Mouse (Mus musculus) CH12.LX (cell line): Measurements from ENCODE around the gene Adra1b. TPM values are rescaled to one million over a fixed set of nuclear protein-coding genes. Genes with fewer than 3 reads are reported as not detected.

Experiments used
- DNase-seq: peaks from one replicate; pipeline ENCODE4 v3.0.0-alpha.2; 2013; ENCODE audit errors: extremely low read depth
- H3K27ac ChIP-seq: 2 replicates; pipeline ENCODE4 v1.5.1; 2012; ENCODE audit warnings: low read depth, mild to moderate bottlenecking, control low read depth, moderate library complexity; ENCODE audit not compliant: insufficient read depth
- H3K27me3 ChIP-seq: replicated peaks from 2 replicates; pipeline ENCODE3; 2012; ENCODE audit warnings: inconsistent platforms
- H3K36me3 ChIP-seq, 2 experiments: replicated peaks in 1 of 2; 2 replicates each; pipeline versions ENCODE3 to v1.6.1; 2012; ENCODE audit warnings: inconsistent platforms in 1 of 2, low read length in 1 of 2, mild to moderate bottlenecking in 1 of 2, mixed read lengths in 1 of 2, moderate library complexity in 1 of 2; ENCODE audit not compliant: control insufficient read depth in 1 of 2, insufficient read depth in 1 of 2
- H3K4me1 ChIP-seq, 2 experiments: 2 replicates each; pipeline ENCODE4 v1.6.1; 2012; ENCODE audit warnings: inconsistent platforms in 1 of 2, moderate library complexity in 1 of 2; ENCODE audit not compliant: insufficient read depth in 2 of 2, control insufficient read depth in 1 of 2
- H3K4me2 ChIP-seq: 2 replicates; pipeline ENCODE4 v1.6.1; 2012; ENCODE audit warnings: low read depth, mild to moderate bottlenecking, control low read depth; ENCODE audit not compliant: poor library complexity, insufficient read depth, severe bottlenecking
- H3K4me3 ChIP-seq, 3 experiments: fragments of 150-350 bp in 1 of 3; sonication (generic) in 1 of 3; replicated peaks in 1 of 3; 2 replicates each; pipeline versions ENCODE3 to v1.5.1; 2011 to 2012; ENCODE audit warnings: low read depth in 2 of 3, low read length in 2 of 3, mild to moderate bottlenecking in 2 of 3, moderate library complexity in 2 of 3, control low read depth in 1 of 3, improper control_type of control experiment in 1 of 3, inconsistent platforms in 1 of 3, mixed read lengths in 1 of 3; ENCODE audit not compliant: poor library complexity in 1 of 3
- H3K79me2 ChIP-seq: replicated peaks from 2 replicates; pipeline ENCODE4 v1.6.1; 2012; ENCODE audit warnings: mild to moderate bottlenecking, moderate library complexity; ENCODE audit not compliant: control insufficient read depth, poor library complexity, insufficient read depth, severe bottlenecking; ENCODE audit errors: extremely low read depth
- H3K9ac ChIP-seq: 2 replicates; pipeline ENCODE4 v1.6.1; 2012; ENCODE audit warnings: low read depth, mild to moderate bottlenecking, control low read depth, moderate library complexity; ENCODE audit not compliant: insufficient read depth
- H3K9me3 ChIP-seq: replicated peaks from 2 replicates; pipeline ENCODE3; 2012; ENCODE audit warnings: low read length, inconsistent platforms, mixed read lengths
- CHD2 ChIP-seq: IDR thresholded peaks from 2 replicates; pipeline ENCODE4 v1.6.1; 2011; ENCODE audit warnings: low read length, improper control_type of control experiment
- E2F4 ChIP-seq: IDR thresholded peaks from 2 replicates; pipeline ENCODE4 v1.6.1; 2011; ENCODE audit warnings: low read depth, low read length, improper control_type of control experiment; ENCODE audit not compliant: insufficient replicate concordance
- IRF4 ChIP-seq: IDR thresholded peaks from 2 replicates; pipeline ENCODE4 v1.6.1; 2014; ENCODE audit warnings: low read depth, mild to moderate bottlenecking, inconsistent platforms, low read length, improper control_type of control experiment
- JUN ChIP-seq: IDR thresholded peaks from 2 replicates; pipeline ENCODE4 v1.6.1; 2011; ENCODE audit warnings: low read depth, mild to moderate bottlenecking, low read length, improper control_type of control experiment, moderate library complexity; ENCODE audit not compliant: insufficient read depth
- JUND ChIP-seq: conservative IDR thresholded peaks from 2 replicates; pipeline ENCODE4 v1.6.1; 2011; ENCODE audit warnings: low read depth, low read length, improper control_type of control experiment
- MAFK ChIP-seq: IDR thresholded peaks from 2 replicates; pipeline ENCODE4 v1.6.1; 2011; ENCODE audit warnings: low read length, improper control_type of control experiment; ENCODE audit not compliant: insufficient replicate concordance
- MAZ ChIP-seq: IDR thresholded peaks from 2 replicates; pipeline ENCODE4 v1.6.1; 2012; ENCODE audit warnings: low read depth, mild to moderate bottlenecking, inconsistent platforms, low read length, improper control_type of control experiment, moderate library complexity
- MEF2A ChIP-seq: IDR thresholded peaks from 2 replicates; pipeline ENCODE4 v1.6.1; 2014; ENCODE audit warnings: low read depth, mild to moderate bottlenecking, inconsistent platforms, low read length, improper control_type of control experiment, borderline replicate concordance
- MXI1 ChIP-seq: IDR thresholded peaks from 2 replicates; pipeline ENCODE4 v1.6.1; 2011; ENCODE audit warnings: mild to moderate bottlenecking, low read depth, low read length, improper control_type of control experiment
- POLR2A ChIP-seq: IDR thresholded peaks from 2 replicates; pipeline ENCODE4 v1.6.1; 2011; ENCODE audit warnings: low read depth, mild to moderate bottlenecking, improper control_type of control experiment, low read length
- POLR2AphosphoS2 ChIP-seq: IDR thresholded peaks from 2 replicates; pipeline ENCODE4 v1.6.1; 2011; ENCODE audit warnings: low read depth, low read length, improper control_type of control experiment
- RCOR1 ChIP-seq: conservative IDR thresholded peaks from 2 replicates; pipeline ENCODE4 v1.6.1; 2012; ENCODE audit warnings: low read depth, mild to moderate bottlenecking, inconsistent platforms, low read length, improper control_type of control experiment
- SIN3A ChIP-seq: IDR thresholded peaks from 2 replicates; pipeline ENCODE4 v1.6.1; 2012; ENCODE audit warnings: low read length, improper control_type of control experiment, inconsistent platforms
- UBTF ChIP-seq: IDR thresholded peaks from 2 replicates; pipeline ENCODE4 v1.6.1; 2012; ENCODE audit warnings: low read depth, mild to moderate bottlenecking, inconsistent platforms, low read length, improper control_type of control experiment, moderate library complexity
- USF1 ChIP-seq: IDR thresholded peaks from 2 replicates; pipeline ENCODE4 v1.6.1; 2014; ENCODE audit warnings: low read depth, mild to moderate bottlenecking, inconsistent platforms, low read length, improper control_type of control experiment
- ZC3H11A ChIP-seq: IDR thresholded peaks from 2 replicates; pipeline ENCODE4 v1.6.1; 2012; ENCODE audit warnings: low read depth, mild to moderate bottlenecking, inconsistent platforms, low read length, improper control_type of control experiment
- ZKSCAN1 ChIP-seq: IDR thresholded peaks from 2 replicates; pipeline ENCODE4 v1.6.1; 2012; ENCODE audit warnings: low read depth, inconsistent platforms, low read length, improper control_type of control experiment, borderline replicate concordance
- ZMIZ1 ChIP-seq: IDR thresholded peaks from 2 replicates; pipeline ENCODE4 v1.6.1; 2012; ENCODE audit warnings: low read depth, mild to moderate bottlenecking, inconsistent platforms, low read length, improper control_type of control experiment
- ZNF384 ChIP-seq: IDR thresholded peaks from 2 replicates; pipeline ENCODE4 v1.6.1; 2012; ENCODE audit warnings: low read depth, low read length, improper control_type of control experiment, inconsistent platforms
- dilution Hi-C: fragments of 300-500 bp; cut with MboI; formaldehyde crosslinking; loops from 2 replicates; pipeline ENCODE4 v1.14.3; 2020; ENCODE audit warnings: low sequenced_read_pairs; ENCODE audit not compliant: extremely low pct_unique_long_range_greater_than_20kb, extremely low pct_ligation_motif_present
- in situ Hi-C: fragments of 300-500 bp; cut with MboI; formaldehyde crosslinking; loops from 3 replicates; pipeline ENCODE4 v1.14.3; 2019; ENCODE audit warnings: low sequenced_read_pairs, low pct_ligation_motif_present, low pct_unique_long_range_greater_than_20kb, mixed read lengths
- polyA plus RNA-seq: library from polyadenylated mRNA; unstranded; fragments of >175 nt; gene quantifications from 2 replicates; pipeline ENCODE4 v1.2.1, GENCODE M21; 2012; ENCODE audit warnings: low read depth; ENCODE audit not compliant: insufficient read length
- total RNA-seq, 2 experiments: library from RNA; depleted of rRNA; stranded (reverse); fragments of 300-350 nt in 1 of 2; fragments of >200 nt in 1 of 2; gene quantifications; 2 replicates each; pipeline ENCODE4 v1.2.3; 2012 to 2014

Adra1b gene
- total and polyA plus RNA-seq, 3 experiments = not detected

DNA sequence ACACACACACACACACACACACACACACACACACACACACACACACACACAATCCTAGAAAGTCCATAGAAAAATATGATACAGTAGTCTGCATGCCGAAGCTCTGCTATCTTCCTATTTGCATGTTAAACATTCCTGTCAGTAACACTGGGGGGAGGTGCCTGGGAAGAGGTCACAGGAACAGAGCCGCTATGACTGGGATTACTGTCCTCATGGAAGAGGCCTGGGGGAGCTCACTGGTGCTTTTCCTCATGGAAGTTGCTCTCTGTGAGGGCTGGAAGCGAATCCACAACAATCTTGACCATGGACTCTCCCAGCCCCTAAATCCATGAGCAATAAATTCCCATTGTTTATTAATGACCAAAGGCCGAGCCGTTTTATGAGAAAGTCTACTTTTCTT, 77.7 kb downstream of the Adra1b start:
- dilution Hi-C loops = no loop called here
- no peak for DNase-seq
- Histone ChIP-seq H3K79me2 (no peaks in the 10 kb centered on the region), H3K27me3 (peaks cover under 1% of the 10 kb centered on the region), H3K4me3 (no peak overlapping the region), H3K4me1 (no peaks in the 10 kb centered on the region), H3K4me2 (no peak overlapping the region), H3K27ac (no peak overlapping the region), H3K9me3 (no peaks in the 10 kb centered on the region), H3K36me3 (no peaks in the 10 kb centered on the region), H3K9ac (no peak overlapping the region)
- in situ Hi-C loops = no loop called here
- TF ChIP-seq ZMIZ1 (no peak), CHD2 (no peak), MAFK (no peak), JUN (no peak), USF1 (no peak), ZNF384 (no peak), IRF4 (no peak), MAZ (no peak)

DNA sequence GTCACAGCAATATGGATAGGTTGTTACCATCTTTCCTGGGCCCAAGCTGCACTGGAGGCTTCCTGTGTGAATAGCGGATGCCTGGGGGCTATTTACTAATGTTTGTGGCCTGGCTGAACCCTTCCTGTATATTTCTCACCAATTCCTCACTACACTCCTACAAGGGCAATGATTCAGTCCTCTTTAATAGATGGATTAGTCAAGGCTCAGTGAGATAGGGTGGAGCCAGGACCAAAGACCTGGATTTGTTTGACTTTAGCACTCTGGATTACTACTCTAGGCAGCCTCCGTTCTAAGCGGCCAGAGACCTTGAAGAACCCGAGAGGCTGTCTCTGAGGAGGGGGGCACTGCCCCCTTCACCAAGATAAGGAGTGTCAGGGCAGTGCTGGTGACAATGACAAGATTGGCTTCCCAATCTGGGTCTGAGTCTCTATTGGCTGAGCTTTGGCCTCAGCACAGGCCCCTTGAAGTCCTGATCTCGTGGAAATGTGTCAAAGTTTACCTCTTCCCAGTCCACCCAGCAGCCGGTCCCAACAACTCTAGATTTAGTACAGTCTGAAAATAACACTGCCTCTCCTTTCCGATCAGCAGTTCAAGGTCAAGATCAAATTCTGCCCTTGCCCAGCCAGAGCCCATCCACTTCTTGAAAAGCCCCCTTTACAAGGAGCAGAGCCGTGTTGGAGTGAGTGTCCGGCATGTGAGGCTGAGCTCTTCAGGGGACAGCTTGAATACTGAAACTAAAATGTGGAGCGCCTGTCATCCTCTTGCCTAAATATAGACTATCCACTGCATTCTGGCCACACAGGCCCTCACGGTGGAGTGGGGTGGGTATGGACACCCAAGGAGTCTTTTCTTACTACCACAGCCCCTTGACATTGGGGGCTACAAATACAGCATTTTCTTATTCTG, 80.2 kb downstream of the Adra1b start:
- no peak overlapping the region for H3K27ac ChIP-seq
- dilution Hi-C loops (no loop called here), in situ Hi-C loops (no loop called here)
- H3K4me2 ChIP-seq = no peak overlapping the region
- TF ChIP-seq POLR2AphosphoS2 (no peak), RCOR1 (no peak), MEF2A (no peak), MAFK (no peak), POLR2A (no peak), MXI1 (no peak), E2F4 (no peak), UBTF (no peak), SIN3A (no peak), JUND (no peak), ZC3H11A (no peak), ZKSCAN1 (no peak)
- no peaks in the 10 kb centered on the region for H3K36me3 ChIP-seq
- no peak overlapping the region for H3K4me3 ChIP-seq
- DNase-seq = no peak
- H3K4me1 ChIP-seq = no peaks in the 10 kb centered on the region
- H3K9me3 ChIP-seq = no peaks in the 10 kb centered on the region
- H3K79me2 ChIP-seq = no peaks in the 10 kb centered on the region
- no peak overlapping the region for H3K9ac ChIP-seq
- H3K27me3 ChIP-seq = peaks cover 8% of the 10 kb centered on the region
